Mouse (Mus musculus) embryonic facial prominence, embryonic 13.5 days (tissue): ENCODE measurements at regions not wholly inside any gene's neighbourhood (a gene's known extent, or its start where the extent isn't known, plus 50 kb on each side); places are given as distances from the start of the nearest gene placed in this dataset.

Experiments used
- ATAC-seq: fragments of 200-750 bp; cut with Nextera tagmentation; 2 replicates; pipeline ENCODE4 v1.8.0; 2017; ENCODE audit warnings: low read depth; ENCODE audit not compliant: insufficient number of reproducible peaks, insufficient read depth, low FRiP score, low TSS enrichment
- H3K27ac ChIP-seq: fragments of 300-500 bp; sonication (generic); 2 replicates; pipeline ENCODE4 v1.5.1; 2015; ENCODE audit warnings: moderate library complexity, mild to moderate bottlenecking, inconsistent platforms
- H3K27me3 ChIP-seq: fragments of 300-500 bp; sonication (generic); 2 replicates; pipeline ENCODE4 v1.6.1; 2015; ENCODE audit warnings: mild to moderate bottlenecking, inconsistent platforms
- H3K36me3 ChIP-seq: fragments of 300-500 bp; sonication (generic); 2 replicates; pipeline ENCODE4 v1.6.1; 2015; ENCODE audit warnings: mild to moderate bottlenecking, inconsistent platforms
- H3K4me1 ChIP-seq: fragments of 300-500 bp; sonication (generic); 2 replicates; pipeline ENCODE4 v1.6.1; 2015; ENCODE audit warnings: inconsistent platforms
- H3K4me2 ChIP-seq: fragments of 300-500 bp; sonication (generic); 2 replicates; pipeline ENCODE4 v1.6.1; 2015; ENCODE audit warnings: moderate library complexity, mild to moderate bottlenecking, inconsistent platforms
- H3K4me3 ChIP-seq: fragments of 300-500 bp; sonication (generic); 2 replicates; pipeline ENCODE4 v1.5.1; 2015; ENCODE audit warnings: mild to moderate bottlenecking, inconsistent platforms
- H3K9ac ChIP-seq: fragments of 300-500 bp; sonication (generic); 2 replicates; pipeline ENCODE4 v1.6.1; 2015; ENCODE audit warnings: mild to moderate bottlenecking, inconsistent platforms
- H3K9me3 ChIP-seq: fragments of 300-500 bp; sonication (generic); 2 replicates; pipeline ENCODE4 v1.6.1; 2016; ENCODE audit warnings: inconsistent platforms
- WGBS: fragments of 180-500 bp; shearing (Covaris S2); methylation state at CpG from one replicate; pipeline ENCODE4 v1.1.7; 2015; ENCODE audit warnings: mixed read lengths; 5-methylcytosine and 5-hydroxymethylcytosine counted together

GRCm38 (mm10) chrX:142554161-142554560, 127.0 kb upstream of the Tmem164 start:
- no peak overlapping the region for H3K4me2 ChIP-seq
- no peak overlapping the region for H3K9ac ChIP-seq
- no peak for ATAC-seq
- no peaks in the 10 kb centered on the region for H3K36me3 ChIP-seq
- H3K4me1 ChIP-seq, result no peaks in the 10 kb centered on the region
- H3K27me3 ChIP-seq, result peaks cover 6% of the 10 kb centered on the region
- H3K9me3 ChIP-seq, result no peaks in the 10 kb centered on the region
- 19% methylated on average over 5 of the region's 5 CpGs for WGBS
- H3K27ac ChIP-seq, result no peak overlapping the region
- H3K4me3 ChIP-seq, result no peak overlapping the region

- no peak for ATAC-seq
- Histone ChIP-seq H3K27me3 (peaks cover 20% of the 10 kb centered on the region), H3K36me3 (no peaks in the 10 kb centered on the region), H3K27ac (no peak overlapping the region), H3K4me1 (no peaks in the 10 kb centered on the region), H3K9ac (no peak overlapping the region), H3K4me2 (no peak overlapping the region), H3K9me3 (no peaks in the 10 kb centered on the region), H3K4me3 (no peak overlapping the region)
- 72% methylated on average over 5 of the region's 5 CpGs for WGBS
Observed at GRCm38 (mm10) chrX:142557496-142557895, 123.7 kb upstream of the Tmem164 start.

GRCm38 (mm10) chrX:142560209-142560912, 120.8 kb upstream of the Tmem164 start:
- no peak for ATAC-seq
- WGBS, result 66% methylated on average over 2 of the region's 2 CpGs

GRCm38 (mm10) chrX:142561788-142562187, 119.4 kb upstream of the Tmem164 start:
- Histone ChIP-seq H3K9ac (no peak overlapping the region), H3K27me3 (peaks cover 31% of the 10 kb centered on the region), H3K9me3 (no peaks in the 10 kb centered on the region), H3K4me2 (no peak overlapping the region), H3K27ac (no peak overlapping the region), H3K36me3 (no peaks in the 10 kb centered on the region), H3K4me1 (no peaks in the 10 kb centered on the region), H3K4me3 (no peak overlapping the region)
- no peak for ATAC-seq
- 74% methylated on average over 5 of the region's 5 CpGs for WGBS

More at GRCm38 (mm10) chrX:142560209-142560912, 120.8 kb upstream of the Tmem164 start:
- H3K9me3 ChIP-seq, result no peaks in the 10 kb centered on the region
- H3K27me3 ChIP-seq, result peaks cover 31% of the 10 kb centered on the region
- no peak overlapping the region for H3K9ac ChIP-seq
- H3K27ac ChIP-seq, result no peak overlapping the region
- no peaks in the 10 kb centered on the region for H3K4me1 ChIP-seq
- H3K4me3 ChIP-seq, result no peak overlapping the region
- H3K36me3 ChIP-seq, result no peaks in the 10 kb centered on the region
- no peak overlapping the region for H3K4me2 ChIP-seq

- WGBS, result 83% methylated on average over 9 of the region's 9 CpGs
- Histone ChIP-seq H3K9ac (no peak overlapping the region), H3K27ac (no peak overlapping the region), H3K36me3 (no peaks in the 10 kb centered on the region), H3K4me2 (no peak overlapping the region), H3K27me3 (peaks cover 42% of the 10 kb centered on the region), H3K4me3 (no peak overlapping the region), H3K9me3 (no peaks in the 10 kb centered on the region), H3K4me1 (no peaks in the 10 kb centered on the region)
- ATAC-seq, result no peak
Observed at GRCm38 (mm10) chrX:142564186-142564585, 117.0 kb upstream of the Tmem164 start.

GRCm38 (mm10) chrX:142571772-142572171, 109.4 kb upstream of the Tmem164 start:
- H3K4me2 ChIP-seq, result no peak overlapping the region
- peaks cover 21% of the 10 kb centered on the region for H3K27me3 ChIP-seq
- H3K9ac ChIP-seq, result no peak overlapping the region
- no peak for ATAC-seq
- no peaks in the 10 kb centered on the region for H3K9me3 ChIP-seq
- H3K36me3 ChIP-seq, result no peaks in the 10 kb centered on the region
- no peaks in the 10 kb centered on the region for H3K4me1 ChIP-seq
- H3K4me3 ChIP-seq, result no peak overlapping the region
- no peak overlapping the region for H3K27ac ChIP-seq

GRCm38 (mm10) chrX:142574022-142574421, 107.2 kb upstream of the Tmem164 start:
- no peak for ATAC-seq
- Histone ChIP-seq H3K4me2 (no peak overlapping the region), H3K9ac (no peak overlapping the region), H3K27me3 (peaks cover 10% of the 10 kb centered on the region), H3K9me3 (no peaks in the 10 kb centered on the region), H3K4me1 (no peaks in the 10 kb centered on the region), H3K36me3 (no peaks in the 10 kb centered on the region), H3K4me3 (no peak overlapping the region), H3K27ac (no peak overlapping the region)
- WGBS, result 85% methylated on average over 4 of the region's 4 CpGs

GRCm38 (mm10) chrX:142574945-142575710, 106.1 kb upstream of the Tmem164 start:
- H3K9me3 ChIP-seq, result no peaks in the 10 kb centered on the region
- no peak for ATAC-seq
- 61% methylated on average over 10 of the region's 10 CpGs for WGBS

GRCm38 (mm10) chrX:142576127-142576526, 105.1 kb upstream of the Tmem164 start:
- Histone ChIP-seq H3K4me1 (no peaks in the 10 kb centered on the region), H3K27me3 (peaks cover 15% of the 10 kb centered on the region), H3K27ac (no peak overlapping the region), H3K9ac (no peak overlapping the region), H3K36me3 (no peaks in the 10 kb centered on the region), H3K4me3 (no peak overlapping the region), H3K4me2 (no peak overlapping the region), H3K9me3 (no peaks in the 10 kb centered on the region)
- WGBS, result 83% methylated on average over 3 of the region's 3 CpGs
- ATAC-seq, result no peak

More at GRCm38 (mm10) chrX:142574945-142575710, 106.1 kb upstream of the Tmem164 start:
- peaks cover 14% of the 10 kb centered on the region for H3K27me3 ChIP-seq
- no peak overlapping the region for H3K9ac ChIP-seq
- no peaks in the 10 kb centered on the region for H3K36me3 ChIP-seq
- no peaks in the 10 kb centered on the region for H3K4me1 ChIP-seq
- H3K4me2 ChIP-seq, result no peak overlapping the region
- no peak overlapping the region for H3K4me3 ChIP-seq
- no peak overlapping the region for H3K27ac ChIP-seq

GRCm38 (mm10) chrX:142577449-142578081, 103.6 kb upstream of the Tmem164 start:
- no peak for ATAC-seq
- 63% methylated on average over 6 of the region's 6 CpGs for WGBS
- no peak overlapping the region for H3K4me2 ChIP-seq
- H3K9me3 ChIP-seq, result no peaks in the 10 kb centered on the region
- H3K36me3 ChIP-seq, result no peaks in the 10 kb centered on the region
- peaks cover 17% of the 10 kb centered on the region for H3K27me3 ChIP-seq
- H3K4me3 ChIP-seq, result no peak overlapping the region
- H3K4me1 ChIP-seq, result no peaks in the 10 kb centered on the region
- H3K9ac ChIP-seq, result no peak overlapping the region
- H3K27ac ChIP-seq, result no peak overlapping the region

- Histone ChIP-seq H3K9me3 (no peaks in the 10 kb centered on the region), H3K27ac (no peak overlapping the region), H3K4me1 (no peaks in the 10 kb centered on the region), H3K4me2 (no peak overlapping the region), H3K9ac (no peak overlapping the region), H3K27me3 (0 out of 2 replicates have a peak, but pooled peaks cover 3% of the 10 kb centered on the region), H3K4me3 (no peak overlapping the region), H3K36me3 (no peaks in the 10 kb centered on the region)
- ATAC-seq, result no peak
- WGBS, result 74% methylated on average over 2 of the region's 2 CpGs
Observed at GRCm38 (mm10) chrX:142585281-142585680, 95.9 kb upstream of the Tmem164 start.

- no peak overlapping the region for H3K4me2 ChIP-seq
- no peaks in the 10 kb centered on the region for H3K36me3 ChIP-seq
- WGBS, result 87% methylated on average over 2 of the region's 2 CpGs
- ATAC-seq, result no peak
- peaks cover 28% of the 10 kb centered on the region for H3K27me3 ChIP-seq
- H3K9me3 ChIP-seq, result no peaks in the 10 kb centered on the region
- no peaks in the 10 kb centered on the region for H3K4me1 ChIP-seq
- H3K4me3 ChIP-seq, result no peak overlapping the region
- H3K9ac ChIP-seq, result no peak overlapping the region
- no peak overlapping the region for H3K27ac ChIP-seq
Observed at GRCm38 (mm10) chrX:142599377-142599776, 81.8 kb upstream of the Tmem164 start.
